Mouse (Mus musculus) kidney, embryonic 14.5 days (tissue): ENCODE results near the gene Cinp. TPM values are rescaled to one million over a fixed set of nuclear protein-coding genes. Genes with fewer than 3 reads are reported as not detected.

Experiments
- ATAC-seq: fragments of 200-750 bp; cut with Nextera tagmentation; 2 replicates; pipeline ENCODE4 v1.8.0; 2017; ENCODE audit warnings: moderate number of reproducible peaks, mild to moderate bottlenecking, moderate TSS enrichment, moderate library complexity; ENCODE audit not compliant: low FRiP score, low TSS enrichment
- H3K27ac ChIP-seq: fragments of 300-500 bp; sonication (generic); 2 replicates; pipeline ENCODE4 v1.5.1; 2014; ENCODE audit warnings: low read depth, mild to moderate bottlenecking, low read length, moderate library complexity, mixed read lengths
- H3K27me3 ChIP-seq: fragments of 300-500 bp; sonication (generic); 2 replicates; pipeline ENCODE4 v1.6.1; 2014; ENCODE audit warnings: mild to moderate bottlenecking, low read length; ENCODE audit not compliant: control insufficient read depth, insufficient read depth
- H3K36me3 ChIP-seq: fragments of 300-500 bp; sonication (generic); 2 replicates; pipeline ENCODE4 v1.6.1; 2014; ENCODE audit warnings: low read length, mixed read lengths; ENCODE audit not compliant: control insufficient read depth, insufficient read depth
- H3K4me1 ChIP-seq: fragments of 300-500 bp; sonication (generic); 2 replicates; pipeline ENCODE4 v1.6.1; 2014; ENCODE audit warnings: low read length, mixed read lengths; ENCODE audit not compliant: control insufficient read depth, insufficient read depth
- H3K4me2 ChIP-seq: fragments of 300-500 bp; sonication (generic); replicated peaks from 2 replicates; pipeline ENCODE4 v1.6.1; 2014; ENCODE audit warnings: low read depth, mild to moderate bottlenecking, low read length
- H3K4me3 ChIP-seq: fragments of 300-500 bp; sonication (generic); 2 replicates; pipeline ENCODE4 v1.5.1; 2014; ENCODE audit warnings: mild to moderate bottlenecking, low read length
- H3K9ac ChIP-seq: fragments of 300-500 bp; sonication (generic); 2 replicates; pipeline ENCODE4 v1.6.1; 2014; ENCODE audit warnings: low read depth, mild to moderate bottlenecking, low read length, moderate library complexity
- H3K9me3 ChIP-seq: fragments of 300-500 bp; sonication (generic); 2 replicates; pipeline ENCODE4 v1.6.1; 2016; ENCODE audit warnings: low read length; ENCODE audit not compliant: control insufficient read depth
- WGBS: fragments of 180-500 bp; shearing (Covaris S2); extraction: QIAGEN DNeasy Blood & Tissue Kit; methylation state at CpG from one replicate; pipeline ENCODE4 v1.1.7; 2014; 5-methylcytosine and 5-hydroxymethylcytosine counted together
- polyA plus RNA-seq: library from polyadenylated mRNA; unstranded; fragments of >200 nt; fragmentation: Nextera tagmentation; extraction: Ambion mirVana; gene quantifications from 2 replicates; pipeline ENCODE4 v1.2.1, GENCODE M21; 2014

Gene Cinp
- polyA plus RNA-seq, 1 experiment from 2014 or later, result 82.2 TPM

DNA sequence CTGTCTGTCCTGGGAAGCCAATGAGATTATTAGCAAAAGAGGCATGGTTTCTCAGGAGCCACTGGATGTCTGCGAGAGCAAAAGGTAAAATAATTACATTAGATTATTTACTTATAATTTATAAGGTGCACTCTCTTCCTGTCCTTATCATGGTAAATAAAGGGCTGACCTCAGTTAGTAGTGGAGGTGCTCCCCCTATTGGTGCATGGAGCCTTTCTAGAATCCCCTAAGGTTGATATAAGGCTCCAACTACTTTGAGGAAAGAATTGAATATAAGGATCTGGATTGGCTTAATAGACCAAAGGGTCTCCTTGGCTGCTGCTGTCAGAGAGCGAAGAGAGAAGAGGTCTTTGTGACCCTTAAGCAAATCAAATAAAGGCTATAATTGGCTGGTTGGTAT, 14.6 kb upstream of the Cinp start:
- Histone ChIP-seq H3K4me2 (no peak overlapping the region), H3K27me3 (no peaks in the 10 kb centered on the region), H3K9me3 (no peaks in the 10 kb centered on the region), H3K9ac (no peak overlapping the region), H3K36me3 (no peaks in the 10 kb centered on the region; the same call in 1 of the 2 replicates), H3K4me1 (no peaks in the 10 kb centered on the region), H3K4me3 (no peak overlapping the region), H3K27ac (no peak overlapping the region)
- no peak for ATAC-seq
- 96% methylated on average over 2 of the region's 2 CpGs for WGBS

DNA sequence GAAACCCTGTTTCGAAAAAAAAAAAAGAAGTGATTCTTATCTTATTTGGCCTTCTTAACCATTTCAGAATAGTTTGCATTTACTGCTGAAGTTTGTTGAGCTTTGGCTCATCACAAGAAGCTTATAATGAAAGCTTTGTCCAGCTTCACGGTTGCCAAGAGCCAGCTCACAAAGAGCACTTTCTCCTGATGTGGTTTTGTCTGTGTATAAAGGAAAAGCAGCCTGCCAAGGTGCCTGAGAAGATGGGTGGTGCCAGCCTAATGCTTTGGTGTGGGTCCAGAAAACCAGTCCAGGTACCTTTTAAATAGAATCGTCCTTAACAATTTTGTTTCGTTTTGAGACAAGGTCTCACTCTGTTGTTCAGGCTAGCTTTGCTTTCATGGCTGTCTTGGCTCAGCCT, 13.2 kb upstream of the Cinp start:
- H3K4me3 ChIP-seq, result no peak overlapping the region
- no peak overlapping the region for H3K9ac ChIP-seq
- H3K4me2 ChIP-seq, result no peak overlapping the region
- no peak for ATAC-seq
- H3K36me3 ChIP-seq, result no peaks in the 10 kb centered on the region; the same call in 1 of the 2 replicates
- no peak overlapping the region for H3K27ac ChIP-seq
- no peaks in the 10 kb centered on the region for H3K9me3 ChIP-seq
- WGBS, result 92% methylated on average over 4 of the region's 4 CpGs
- H3K27me3 ChIP-seq, result no peaks in the 10 kb centered on the region
- no peaks in the 10 kb centered on the region for H3K4me1 ChIP-seq

DNA sequence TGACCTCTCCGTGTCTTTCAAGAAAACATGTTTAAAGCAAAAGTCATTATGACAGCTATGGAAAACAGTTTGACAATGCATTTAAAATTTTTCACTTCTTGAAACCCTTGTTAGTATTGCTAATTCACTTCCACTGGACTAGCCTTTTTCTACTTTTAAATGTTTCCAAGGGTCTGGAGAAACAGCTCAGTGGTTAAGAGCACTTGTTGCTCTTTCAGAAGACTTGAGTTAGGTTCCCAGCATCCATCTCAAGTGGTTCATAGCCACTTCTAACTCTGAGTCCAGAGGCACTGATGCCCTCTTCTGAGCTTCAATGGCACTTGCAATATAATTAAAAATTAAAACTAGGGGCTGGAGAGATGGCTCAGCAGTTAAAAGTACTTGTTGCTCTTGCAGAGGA, 2.9 kb upstream of the Cinp start:
- Histone ChIP-seq H3K27me3 (no peaks in the 10 kb centered on the region), H3K27ac (no peak overlapping the region), H3K9me3 (no peaks in the 10 kb centered on the region), H3K4me2 (no peak overlapping the region), H3K4me3 (no peak overlapping the region), H3K36me3 (no peaks in the 10 kb centered on the region; the same call in 1 of the 2 replicates), H3K4me1 (peaks cover 7% of the 10 kb centered on the region), H3K9ac (no peak overlapping the region)
- no peak for ATAC-seq
- WGBS, result 100% methylated on average over 1 of the region's 1 CpGs

DNA sequence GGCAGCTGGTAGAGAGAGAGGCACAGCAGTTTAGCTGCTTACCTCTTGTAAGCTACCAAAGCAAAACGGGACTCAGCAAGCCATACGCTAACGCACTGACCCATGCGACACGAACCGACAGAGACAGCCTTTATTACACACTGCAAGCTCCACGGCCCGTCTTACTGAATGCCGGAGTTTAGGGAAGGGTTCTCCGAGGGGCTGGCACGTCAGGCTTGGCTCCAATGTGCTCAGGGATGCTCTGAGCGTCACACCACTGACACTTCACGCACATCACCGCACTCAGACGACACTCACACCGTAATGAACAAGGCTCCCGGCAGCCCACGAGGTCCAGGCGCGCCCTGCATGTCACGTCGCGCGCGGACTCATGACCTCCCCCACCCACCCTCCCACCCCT, 339 bp downstream of the Cinp start:
- ATAC-seq, result no peak; the same call in 1 of the 2 replicates
- H3K9me3 ChIP-seq, result no peaks in the 10 kb centered on the region
- peaks cover 7% of the 10 kb centered on the region for H3K4me1 ChIP-seq
- peak overlapping the region; percentile 90 for H3K4me2 ChIP-seq
- no peak overlapping the region for H3K27ac ChIP-seq
- peak overlapping the region; percentile 80 for H3K4me3 ChIP-seq
- no peaks in the 10 kb centered on the region for H3K27me3 ChIP-seq
- peak overlapping the region; percentile 69 for H3K9ac ChIP-seq
- peaks cover 2% of the 10 kb centered on the region; the same call in 1 of the 2 replicates for H3K36me3 ChIP-seq
- WGBS, result 0% methylated on average over 25 of the region's 25 CpGs

DNA sequence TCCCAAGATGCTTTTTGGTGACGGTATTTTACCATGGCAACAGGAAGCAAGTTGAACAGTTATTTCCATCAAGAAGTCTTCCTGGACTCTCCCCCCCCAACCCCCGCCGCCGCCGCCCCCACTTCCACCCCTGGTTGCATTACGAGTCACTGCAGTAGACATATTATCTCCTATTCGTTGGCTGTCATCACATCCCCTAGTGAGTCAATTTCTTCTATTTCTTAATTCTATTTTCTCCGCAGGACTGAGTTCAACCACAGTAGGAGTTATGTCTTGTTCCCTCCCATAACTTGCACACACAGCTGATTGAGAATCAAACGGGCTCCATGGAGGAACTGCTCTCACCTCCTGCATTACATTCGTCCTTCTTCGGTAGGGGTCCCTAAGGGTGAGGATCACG, 839 bp downstream of the Cinp start:
- H3K27me3 ChIP-seq, result no peaks in the 10 kb centered on the region
- H3K9me3 ChIP-seq, result no peaks in the 10 kb centered on the region
- H3K4me1 ChIP-seq, result peaks cover 7% of the 10 kb centered on the region
- H3K9ac ChIP-seq, result peak overlapping the region; percentile 69
- ATAC-seq, result no peak
- H3K4me3 ChIP-seq, result peak overlapping the region; percentile 80
- H3K27ac ChIP-seq, result no peak overlapping the region
- peak overlapping the region; percentile 90 for H3K4me2 ChIP-seq
- peaks cover 4% of the 10 kb centered on the region; the same call in 1 of the 2 replicates for H3K36me3 ChIP-seq
- 37% methylated on average over 12 of the region's 12 CpGs for WGBS

DNA sequence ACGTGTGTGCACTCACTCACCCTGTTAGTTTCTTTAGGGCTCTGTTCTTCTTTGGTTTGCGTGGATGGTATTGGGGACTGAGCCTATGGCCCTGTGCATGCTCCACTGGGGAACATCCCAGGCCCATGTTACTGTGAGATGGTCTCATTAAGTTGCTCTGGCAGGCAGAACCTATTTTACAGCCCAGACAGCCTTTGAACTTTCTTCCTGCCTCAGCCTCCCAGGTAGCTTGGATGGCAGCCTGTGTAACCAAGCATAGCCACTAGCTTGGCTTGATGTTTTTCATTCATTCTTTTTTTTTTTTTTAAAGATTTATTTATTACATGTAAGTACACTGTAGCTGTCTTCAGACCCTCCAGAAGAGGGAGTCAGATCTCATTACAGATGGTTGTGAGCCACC, 3.7 kb downstream of the Cinp start:
- ATAC-seq, result no peak
- H3K36me3 ChIP-seq, result peaks cover 20% of the 10 kb centered on the region; the same call in 1 of the 2 replicates
- 81% methylated on average over 2 of the region's 2 CpGs for WGBS
- peaks cover 7% of the 10 kb centered on the region for H3K4me1 ChIP-seq
- no peak overlapping the region for H3K4me2 ChIP-seq
- H3K9ac ChIP-seq, result no peak overlapping the region
- no peaks in the 10 kb centered on the region for H3K27me3 ChIP-seq
- H3K9me3 ChIP-seq, result no peaks in the 10 kb centered on the region
- H3K27ac ChIP-seq, result no peak overlapping the region
- H3K4me3 ChIP-seq, result no peak overlapping the region

DNA sequence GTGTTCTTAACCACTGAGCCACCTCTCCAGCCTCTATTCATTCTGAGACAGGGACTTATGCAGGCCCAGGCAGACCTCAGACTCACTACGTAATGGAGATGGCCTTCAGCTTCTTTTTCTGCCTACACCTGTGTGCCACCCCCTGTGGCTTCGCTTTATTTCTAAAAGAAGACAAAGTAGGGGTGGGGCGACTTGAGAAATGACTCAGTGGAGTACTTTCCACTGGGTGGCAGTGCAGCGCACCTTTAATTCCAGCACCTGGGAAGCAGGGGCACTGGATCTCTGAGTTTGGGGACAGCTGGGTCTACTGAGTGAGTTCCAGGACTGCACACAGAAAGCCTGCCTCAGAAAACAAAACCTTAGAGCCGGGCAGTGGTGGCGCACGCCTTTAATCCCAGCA, 6.7 kb downstream of the Cinp start:
- H3K27ac ChIP-seq, result no peak overlapping the region
- ATAC-seq, result no peak
- H3K36me3 ChIP-seq, result peaks cover 44% of the 10 kb centered on the region
- no peak overlapping the region for H3K9ac ChIP-seq
- H3K4me3 ChIP-seq, result no peak overlapping the region
- whole genome bisulfite sequencing, result 89% methylated on average over 7 of the region's 7 CpGs
- no peak overlapping the region for H3K4me2 ChIP-seq
- H3K27me3 ChIP-seq, result no peaks in the 10 kb centered on the region
- H3K9me3 ChIP-seq, result no peaks in the 10 kb centered on the region
- H3K4me1 ChIP-seq, result no peaks in the 10 kb centered on the region

DNA sequence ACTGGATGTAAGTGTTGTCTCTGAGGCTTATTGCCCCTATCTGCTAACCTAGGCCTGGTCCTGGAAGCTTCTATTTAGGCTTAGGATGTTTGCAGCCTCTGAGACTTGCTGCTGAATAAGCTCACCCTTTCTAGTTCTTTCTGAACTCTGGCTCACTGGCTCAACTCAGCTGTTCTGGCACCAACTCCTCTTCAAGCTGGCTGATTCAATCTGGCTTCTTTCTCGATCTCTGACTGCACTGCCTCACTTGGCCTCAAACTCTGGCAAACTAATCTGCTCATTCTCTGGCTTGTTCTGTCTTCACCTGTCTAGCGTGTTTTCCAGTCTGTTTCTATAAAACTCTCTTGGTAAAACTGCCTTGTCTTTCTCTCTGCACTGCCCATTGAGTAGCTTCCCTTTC, 13.6 kb downstream of the Cinp start:
- Histone ChIP-seq H3K36me3 (peaks cover 86% of the 10 kb centered on the region), H3K4me3 (no peak overlapping the region), H3K4me1 (no peaks in the 10 kb centered on the region), H3K27ac (no peak overlapping the region), H3K4me2 (no peak overlapping the region), H3K9ac (no peak overlapping the region), H3K9me3 (no peaks in the 10 kb centered on the region), H3K27me3 (no peaks in the 10 kb centered on the region)
- no peak for ATAC-seq
- 88% methylated on average over 2 of the region's 2 CpGs for WGBS

DNA sequence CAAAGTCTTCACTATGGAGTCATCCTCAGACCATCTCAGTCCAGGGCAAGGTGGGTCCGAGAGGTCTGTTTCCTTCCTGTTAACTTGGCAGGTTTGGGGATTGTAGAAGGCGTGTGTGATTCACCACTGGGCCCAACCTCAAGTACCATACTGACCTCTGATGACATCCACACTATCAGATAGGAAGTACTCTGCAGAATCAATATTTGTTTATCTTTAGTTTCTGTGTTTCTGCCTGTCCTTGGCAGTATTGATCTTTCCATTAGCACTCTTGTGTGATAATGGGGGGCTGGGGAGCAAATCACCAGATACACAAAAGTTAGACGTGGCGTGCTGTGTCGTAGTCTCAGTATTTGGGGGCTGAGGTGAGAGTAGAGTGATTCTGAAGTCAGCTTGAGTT, 17.7 kb downstream of the Cinp start:
- Histone ChIP-seq H3K27ac (no peak overlapping the region), H3K36me3 (peaks cover 87% of the 10 kb centered on the region), H3K27me3 (no peaks in the 10 kb centered on the region), H3K9ac (no peak overlapping the region), H3K9me3 (no peaks in the 10 kb centered on the region), H3K4me2 (no peak overlapping the region), H3K4me1 (no peaks in the 10 kb centered on the region), H3K4me3 (no peak overlapping the region)
- no peak for ATAC-seq
- WGBS, result 95% methylated on average over 5 of the region's 5 CpGs
